Mouse (Mus musculus) embryonic facial prominence, embryonic 15.5 days (tissue): ENCODE data around the gene Pgpep1. TPM values are rescaled to one million over a fixed set of nuclear protein-coding genes. Genes with fewer than 3 reads are reported as not detected.

ENCODE experiments used
- ATAC-seq: fragments of 200-750 bp; cut with Nextera tagmentation; 2 replicates; pipeline ENCODE4 v1.8.0; 2017; ENCODE audit warnings: low read depth, moderate TSS enrichment; ENCODE audit not compliant: insufficient number of reproducible peaks, low FRiP score, low TSS enrichment
- H3K27ac ChIP-seq: fragments of 300-500 bp; sonication (generic); replicated peaks from 2 replicates; pipeline ENCODE4 v1.5.1; 2015; ENCODE audit warnings: mild to moderate bottlenecking, inconsistent platforms
- H3K27me3 ChIP-seq: fragments of 300-500 bp; sonication (generic); 2 replicates; pipeline ENCODE4 v1.6.1; 2015; ENCODE audit warnings: inconsistent platforms
- H3K36me3 ChIP-seq: fragments of 300-500 bp; sonication (generic); 2 replicates; pipeline ENCODE4 v1.6.1; 2015; ENCODE audit warnings: mild to moderate bottlenecking, inconsistent platforms
- H3K4me1 ChIP-seq: fragments of 300-500 bp; sonication (generic); 2 replicates; pipeline ENCODE4 v1.6.1; 2015; ENCODE audit warnings: inconsistent platforms
- H3K4me2 ChIP-seq: fragments of 300-500 bp; sonication (generic); replicated peaks from 2 replicates; pipeline ENCODE4 v1.6.1; 2015; ENCODE audit warnings: mild to moderate bottlenecking, inconsistent platforms
- H3K4me3 ChIP-seq: fragments of 300-500 bp; sonication (generic); replicated peaks from 2 replicates; pipeline ENCODE4 v1.5.1; 2015; ENCODE audit warnings: mild to moderate bottlenecking, inconsistent platforms
- H3K9ac ChIP-seq: fragments of 300-500 bp; sonication (generic); 2 replicates; pipeline ENCODE4 v1.6.1; 2015; ENCODE audit warnings: inconsistent platforms
- H3K9me3 ChIP-seq: fragments of 300-500 bp; sonication (generic); replicated peaks from 2 replicates; pipeline ENCODE4 v1.6.1; 2016; ENCODE audit warnings: inconsistent platforms
- WGBS: fragments of 180-500 bp; shearing (Covaris S2); methylation state at CpG from one replicate; pipeline ENCODE4 v1.1.7; 2015; 5-methylcytosine and 5-hydroxymethylcytosine counted together
- polyA plus RNA-seq: library from polyadenylated mRNA; unstranded; fragments of >200 nt; fragmentation: Nextera tagmentation; extraction: Ambion mirVana; gene quantifications from 2 replicates; pipeline ENCODE4 v1.2.1, GENCODE M21; 2015

Pgpep1 gene
- polyA plus RNA-seq, 1 experiment from 2014 or later, result 56.6 TPM

DNA sequence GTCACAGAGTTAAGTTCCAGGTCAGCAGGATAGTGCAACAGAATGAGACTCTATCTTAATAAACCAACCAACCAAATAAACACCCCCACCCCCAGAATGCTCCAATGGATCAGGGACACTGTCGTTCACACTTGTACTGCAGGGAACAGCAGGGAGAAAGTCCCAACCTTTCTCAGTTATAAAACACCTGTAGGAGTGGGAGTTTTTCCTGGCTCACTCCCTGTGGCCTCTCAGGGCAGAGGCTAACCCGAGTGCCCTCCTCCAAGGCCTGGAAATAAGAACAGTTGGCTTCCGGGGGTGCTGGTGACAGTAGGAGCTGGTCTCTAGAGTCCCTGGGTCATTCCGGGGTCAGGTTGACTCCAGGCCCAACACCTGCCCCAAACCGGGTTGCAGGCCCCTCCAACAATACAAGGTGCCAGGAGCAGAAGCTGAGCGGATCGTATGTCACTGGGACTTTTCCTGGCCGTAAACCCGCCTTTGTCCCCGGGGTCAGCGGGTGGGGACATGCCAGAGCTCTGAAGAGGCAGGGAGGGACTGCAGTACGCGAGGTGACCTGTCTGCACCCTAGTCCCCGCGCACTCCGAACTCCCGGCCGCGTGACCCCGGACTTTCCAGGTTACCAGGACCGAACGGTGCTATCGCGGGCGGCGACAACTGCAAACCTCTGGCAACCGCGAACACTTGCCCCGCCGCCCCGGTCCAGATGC, 1.1 kb downstream of the Pgpep1 start:
- H3K27me3 ChIP-seq, result no peaks in the 10 kb centered on the region
- H3K9ac ChIP-seq, result peak overlapping the region; percentile 72
- peak overlapping the region; percentile 81 for H3K27ac ChIP-seq
- peaks cover 24% of the 10 kb centered on the region for H3K36me3 ChIP-seq
- H3K4me2 ChIP-seq, result peak overlapping the region; percentile 96
- ATAC-seq, result peak; percentile 17; the same call in 1 of the 2 replicates
- WGBS, result 2% methylated on average over 31 of the region's 31 CpGs
- peaks cover 26% of the 10 kb centered on the region for H3K4me1 ChIP-seq
- H3K4me3 ChIP-seq, result peak overlapping the region; percentile 79
- no peaks in the 10 kb centered on the region for H3K9me3 ChIP-seq

DNA sequence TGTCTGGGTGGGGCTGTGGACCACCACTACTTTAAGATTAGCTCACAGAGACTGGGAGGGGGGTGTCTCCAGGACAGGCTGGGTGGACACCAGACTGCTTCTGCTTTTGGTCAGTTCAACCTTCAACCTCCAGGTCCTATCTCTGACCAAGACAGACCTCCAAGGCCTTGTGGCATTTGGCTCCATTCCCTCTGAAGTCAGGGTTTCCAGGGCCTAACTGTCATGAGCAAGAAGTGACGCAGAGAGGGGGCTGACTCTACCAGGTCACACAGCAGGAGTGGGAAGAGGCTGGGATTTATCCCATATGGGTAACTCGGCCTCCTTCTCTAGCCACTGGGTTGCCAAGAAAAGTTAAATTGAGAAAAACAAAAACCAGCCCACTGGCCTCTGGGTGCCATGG, 2.4 kb downstream of the Pgpep1 start:
- Histone ChIP-seq H3K36me3 (peaks cover 27% of the 10 kb centered on the region), H3K4me3 (no peak overlapping the region), H3K4me1 (peaks cover 26% of the 10 kb centered on the region), H3K27me3 (no peaks in the 10 kb centered on the region), H3K4me2 (peak overlapping the region; percentile 96; the same call in 1 of the 2 replicates), H3K27ac (no peak overlapping the region), H3K9me3 (no peaks in the 10 kb centered on the region), H3K9ac (no peak overlapping the region)
- WGBS, result 83% methylated on average over 2 of the region's 2 CpGs
- ATAC-seq, result no peak

DNA sequence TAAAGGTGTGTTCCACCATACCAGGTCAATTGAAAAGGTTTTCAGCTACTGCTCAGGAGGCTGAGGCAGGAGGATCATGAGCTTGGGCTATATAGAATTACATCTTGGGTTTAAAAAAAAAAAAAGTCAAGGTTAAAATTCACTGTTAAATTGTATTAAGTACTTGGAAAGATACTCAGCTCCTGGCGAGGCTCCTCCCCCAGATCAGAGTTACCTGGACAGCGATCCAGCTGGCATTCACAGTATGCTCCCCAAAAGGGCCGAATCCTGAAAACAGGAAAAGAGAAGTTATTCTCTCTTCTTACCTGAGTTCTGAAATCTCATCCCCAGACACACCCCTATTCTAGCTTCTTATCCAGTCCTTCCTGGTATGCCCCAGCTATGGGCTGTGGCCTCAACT, 3.0 kb downstream of the Pgpep1 start:
- Histone ChIP-seq H3K27ac (no peak overlapping the region), H3K9ac (no peak overlapping the region)
- ATAC-seq, result no peak

DNA sequence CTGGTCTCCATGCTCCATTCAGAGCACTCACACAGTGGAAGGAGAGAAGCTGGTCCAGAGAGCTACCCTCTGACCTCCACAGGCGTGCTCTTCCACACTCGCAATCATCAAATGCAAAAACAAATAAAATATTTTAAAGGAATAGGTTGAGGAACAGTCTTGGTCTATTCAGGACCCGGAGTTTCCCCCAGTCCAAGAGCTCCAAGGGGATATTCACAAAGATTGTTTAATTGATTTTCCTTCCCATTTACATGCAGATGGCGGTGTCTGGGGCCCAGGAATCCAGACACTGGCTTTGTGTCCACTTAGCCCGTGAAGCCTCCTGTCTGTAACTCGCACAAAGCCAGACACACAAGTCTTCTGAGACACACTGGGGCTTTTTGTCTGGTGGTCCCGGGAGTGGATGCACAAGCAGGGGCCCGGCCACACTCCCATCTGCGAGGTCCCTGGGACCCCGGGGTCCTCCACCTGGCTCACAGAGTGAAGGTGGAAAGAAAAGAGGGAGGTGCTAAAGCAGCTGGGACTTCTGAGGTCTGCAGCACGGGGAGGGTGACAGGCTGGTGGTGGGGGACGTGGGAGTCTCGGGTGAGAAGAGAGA, 3.9 kb downstream of the Pgpep1 start:
- Histone ChIP-seq H3K36me3 (peaks cover 38% of the 10 kb centered on the region), H3K27me3 (no peaks in the 10 kb centered on the region), H3K9ac (no peak overlapping the region), H3K9me3 (no peaks in the 10 kb centered on the region), H3K4me2 (no peak overlapping the region), H3K4me1 (peaks cover 26% of the 10 kb centered on the region), H3K4me3 (no peak overlapping the region), H3K27ac (no peak overlapping the region)
- 69% methylated on average over 13 of the region's 13 CpGs for whole genome bisulfite sequencing
- ATAC-seq, result no peak

More for the DNA sequence above, 3.0 kb downstream of the Pgpep1 start:
- Histone ChIP-seq H3K36me3 (peaks cover 30% of the 10 kb centered on the region), H3K9me3 (no peaks in the 10 kb centered on the region), H3K4me1 (peaks cover 26% of the 10 kb centered on the region), H3K27me3 (no peaks in the 10 kb centered on the region), H3K4me3 (no peak overlapping the region), H3K4me2 (no peak overlapping the region)
- 94% methylated on average over 3 of the region's 3 CpGs for WGBS

DNA sequence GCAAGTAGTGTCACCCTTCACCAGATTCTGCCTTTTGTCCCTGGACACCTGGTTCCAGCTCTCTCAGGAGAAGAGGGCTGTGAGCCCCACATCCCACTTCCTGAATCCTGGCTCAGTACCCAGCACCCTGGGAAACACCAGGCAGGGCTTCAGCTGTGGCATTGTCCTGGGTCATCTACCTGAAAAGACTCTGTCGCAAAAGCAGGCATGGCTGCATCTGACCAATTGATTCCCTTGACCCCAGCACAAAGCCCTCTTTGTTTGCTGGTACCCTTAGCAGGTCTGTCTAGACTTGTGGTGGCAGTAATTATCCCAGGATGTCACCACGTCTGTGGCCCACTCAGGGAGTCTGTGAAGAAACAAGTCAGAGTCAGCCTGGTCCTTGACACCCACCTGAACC, 4.7 kb downstream of the Pgpep1 start:
- H3K27ac ChIP-seq, result no peak overlapping the region
- ATAC-seq, result no peak
- H3K4me3 ChIP-seq, result no peak overlapping the region
- H3K9ac ChIP-seq, result no peak overlapping the region
- 22% methylated on average over 2 of the region's 2 CpGs for WGBS
- peaks cover 46% of the 10 kb centered on the region for H3K36me3 ChIP-seq
- H3K27me3 ChIP-seq, result no peaks in the 10 kb centered on the region
- no peak overlapping the region for H3K4me2 ChIP-seq
- H3K9me3 ChIP-seq, result no peaks in the 10 kb centered on the region
- H3K4me1 ChIP-seq, result peaks cover 24% of the 10 kb centered on the region

DNA sequence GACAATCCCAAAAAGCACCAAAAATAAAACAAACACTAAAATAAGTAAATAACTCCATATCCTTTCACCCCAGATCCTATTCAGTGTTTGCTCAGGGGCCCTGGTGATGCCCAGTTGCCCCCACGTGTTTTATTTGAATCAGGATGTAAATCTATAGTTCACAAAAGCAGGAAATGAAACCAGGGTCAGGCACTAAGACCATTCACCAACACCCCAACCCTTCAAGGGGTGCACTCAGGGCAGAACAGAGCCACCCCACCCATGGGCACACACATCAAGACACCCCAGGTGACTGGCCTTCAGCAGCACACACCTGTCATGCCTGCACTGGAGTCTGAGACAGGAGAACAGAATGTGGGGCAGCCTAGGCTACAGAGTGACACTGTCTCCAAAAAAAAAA, 6.1 kb downstream of the Pgpep1 start:
- Histone ChIP-seq H3K4me1 (peaks cover 24% of the 10 kb centered on the region), H3K4me2 (no peak overlapping the region), H3K27ac (no peak overlapping the region), H3K36me3 (peaks cover 51% of the 10 kb centered on the region), H3K9me3 (no peaks in the 10 kb centered on the region), H3K9ac (no peak overlapping the region), H3K27me3 (no peaks in the 10 kb centered on the region), H3K4me3 (no peak overlapping the region)
- ATAC-seq, result no peak
- 74% methylated on average over 1 of the region's 1 CpGs for WGBS

DNA sequence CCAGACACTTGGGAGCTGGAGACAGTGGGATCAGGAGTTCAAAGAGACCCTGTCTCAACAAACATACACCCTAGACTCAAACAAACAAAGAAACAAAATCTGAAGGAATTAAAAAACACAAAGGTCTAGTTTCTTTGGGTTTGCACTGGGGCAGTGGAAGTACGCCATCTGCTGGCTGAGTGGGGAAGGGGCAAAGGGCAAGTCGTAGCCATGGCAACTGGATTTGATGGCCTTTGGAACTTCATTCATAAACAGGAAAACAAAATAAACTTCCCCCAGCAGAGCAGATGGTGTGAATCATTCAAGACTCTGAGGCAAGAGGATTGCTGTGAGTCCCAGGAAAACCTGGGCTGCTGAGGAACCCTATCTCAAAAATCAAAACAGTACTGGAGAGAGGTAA, 7.0 kb downstream of the Pgpep1 start:
- Histone ChIP-seq H3K4me3 (no peak overlapping the region), H3K27ac (no peak overlapping the region), H3K9ac (no peak overlapping the region), H3K4me1 (peaks cover 17% of the 10 kb centered on the region), H3K4me2 (no peak overlapping the region), H3K9me3 (no peaks in the 10 kb centered on the region), H3K27me3 (no peaks in the 10 kb centered on the region), H3K36me3 (peaks cover 51% of the 10 kb centered on the region)
- no peak for ATAC-seq
- 61% methylated on average over 2 of the region's 2 CpGs for WGBS

DNA sequence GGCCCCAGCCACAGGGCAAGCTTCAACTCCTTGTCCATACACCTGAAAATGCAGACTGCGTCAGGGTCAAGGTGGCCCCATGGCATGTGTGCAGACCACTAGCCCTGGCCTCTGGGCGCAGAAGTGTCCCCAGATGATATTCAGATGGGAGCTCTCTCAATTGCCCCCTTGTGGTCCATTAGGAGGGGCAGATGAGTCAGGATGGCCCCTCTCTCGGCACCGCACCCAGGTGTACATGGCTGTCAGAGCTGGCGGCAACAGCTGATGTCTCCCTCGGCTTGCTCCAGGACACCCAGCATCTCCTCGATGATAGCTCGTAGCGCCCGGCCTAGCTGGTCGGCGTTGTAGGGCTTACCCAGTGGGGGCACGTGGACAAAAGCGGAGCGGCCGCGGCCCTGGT, 9.8 kb downstream of the Pgpep1 start:
- no peak overlapping the region for H3K4me3 ChIP-seq
- H3K27me3 ChIP-seq, result no peaks in the 10 kb centered on the region
- H3K9ac ChIP-seq, result no peak overlapping the region
- 0 out of 2 replicates have a peak overlapping the region, but pooled peaks have one; percentile 60 for H3K27ac ChIP-seq
- peaks cover 38% of the 10 kb centered on the region for H3K36me3 ChIP-seq
- ATAC-seq, result no peak
- H3K9me3 ChIP-seq, result no peaks in the 10 kb centered on the region
- no peak overlapping the region for H3K4me2 ChIP-seq
- WGBS, result 94% methylated on average over 17 of the region's 17 CpGs
- peaks cover 26% of the 10 kb centered on the region for H3K4me1 ChIP-seq

DNA sequence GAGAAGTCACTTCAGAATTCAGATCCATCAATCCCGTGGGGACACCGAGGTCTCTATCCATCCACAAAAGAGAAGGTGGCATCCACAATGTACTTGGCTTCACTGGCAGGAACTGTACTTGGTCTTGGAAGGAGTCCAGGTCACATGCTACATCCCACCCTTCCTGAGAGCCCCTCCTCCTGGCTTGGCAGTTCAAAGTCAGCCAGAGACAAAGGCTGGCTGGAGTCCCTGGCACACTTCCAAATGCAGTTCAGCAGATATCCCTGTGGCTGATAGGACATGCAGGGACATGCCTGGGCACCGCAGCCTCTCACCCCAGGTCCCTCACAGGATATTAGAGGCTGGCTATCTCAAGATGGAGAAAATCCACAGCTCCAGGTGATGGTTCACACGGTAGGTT, 10.9 kb downstream of the Pgpep1 start:
- H3K9ac ChIP-seq, result no peak overlapping the region
- H3K9me3 ChIP-seq, result no peaks in the 10 kb centered on the region
- H3K4me2 ChIP-seq, result no peak overlapping the region
- peaks cover 28% of the 10 kb centered on the region for H3K36me3 ChIP-seq
- H3K4me3 ChIP-seq, result no peak overlapping the region
- 49% methylated on average over 4 of the region's 4 CpGs for WGBS
- peak overlapping the region; percentile 60 for H3K27ac ChIP-seq
- ATAC-seq, result peak; percentile 43; the same call in 1 of the 2 replicates
- H3K27me3 ChIP-seq, result no peaks in the 10 kb centered on the region
- peaks cover 26% of the 10 kb centered on the region for H3K4me1 ChIP-seq

DNA sequence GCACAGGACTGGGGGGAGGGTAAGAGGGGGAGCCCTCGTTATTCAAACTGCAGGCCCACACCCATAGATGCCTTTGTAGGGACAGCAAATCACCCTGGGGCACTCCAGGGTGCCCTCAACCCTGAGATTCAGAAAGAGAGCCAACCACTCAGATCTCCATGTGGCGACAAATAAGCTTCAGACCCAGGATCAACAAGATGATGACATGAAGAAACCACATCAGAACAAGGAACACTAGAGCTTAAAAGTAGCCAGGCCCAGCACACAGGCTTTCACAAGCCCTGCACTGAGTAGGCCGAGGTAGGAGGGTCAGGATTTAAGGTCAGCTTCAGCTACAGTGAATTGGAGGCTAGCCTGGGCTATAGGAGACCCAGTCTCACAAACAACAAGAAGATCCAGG, 11.3 kb downstream of the Pgpep1 start:
- Histone ChIP-seq H3K4me1 (peaks cover 26% of the 10 kb centered on the region), H3K9ac (no peak overlapping the region), H3K27me3 (no peaks in the 10 kb centered on the region), H3K9me3 (no peaks in the 10 kb centered on the region), H3K27ac (peak overlapping the region; percentile 7; the same call in 1 of the 2 replicates), H3K4me3 (no peak overlapping the region), H3K36me3 (peaks cover 28% of the 10 kb centered on the region), H3K4me2 (no peak overlapping the region)
- no peak for ATAC-seq
- 44% methylated on average over 3 of the region's 3 CpGs for WGBS

DNA sequence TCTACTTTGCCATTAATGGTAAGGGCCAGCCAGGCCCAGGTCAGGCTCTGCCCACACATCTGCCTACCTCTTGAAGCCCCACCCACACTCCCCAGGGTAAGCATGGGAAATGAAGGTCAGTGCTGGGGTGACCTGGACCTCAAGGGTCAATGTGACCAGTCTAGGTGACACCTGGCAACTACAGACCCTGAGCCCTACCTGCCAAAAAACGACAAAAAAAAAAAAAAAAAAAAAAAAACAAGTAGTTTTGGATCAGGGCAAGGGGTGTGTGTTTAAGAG, 12.1 kb downstream of the Pgpep1 start:
- Histone ChIP-seq H3K4me1 (peaks cover 26% of the 10 kb centered on the region), H3K27ac (no peak overlapping the region), H3K4me3 (no peak overlapping the region), H3K9ac (no peak overlapping the region), H3K36me3 (peaks cover 24% of the 10 kb centered on the region), H3K4me2 (no peak overlapping the region), H3K9me3 (no peaks in the 10 kb centered on the region), H3K27me3 (no peaks in the 10 kb centered on the region)
- ATAC-seq, result no peak
- WGBS, result 15% methylated on average over 1 of the region's 1 CpGs
